In genomic region chr1:62639012-62639411, GRCm38 (mm10) we compare ENCODE assay signal across 17 mouse cellular contexts.
DNase-seq lines count a peak whose midpoint lies in the region; ATAC-seq lines count a peak whose summit lies in the region.
"Had no signal": no experiment of that assay in that cellular context is flagged by ENCODE, and none has a peak within 500 bp of the region (broad histone marks: within the 10 kb centered on the region; RNA-seq: fewer than 3 reads in every experiment).

No protein-coding gene starts in this region.

- H3K9me3 ChIP-seq in hindbrain, embryonic 13.5 days: no peaks in the 10 kb centered on the region
- H3K9me3 ChIP-seq: embryonic facial prominence, embryonic 12.5 days; forebrain, embryonic 15.5 days; intestine, embryonic 15.5 days had no signal

- H3K27ac ChIP-seq in hindbrain, embryonic 13.5 days: no peak overlapping the region
- H3K27ac ChIP-seq: embryonic facial prominence, embryonic 12.5 days; forebrain, embryonic 15.5 days; intestine, embryonic 15.5 days had no signal

- ATAC-seq in activated CD4-positive, CD25-positive, alpha-beta regulatory T cell, adult 4 months: peak; percentile 77
- ATAC-seq in hindbrain, embryonic 13.5 days (ENCODE audit: low FRiP score): no peak
- ATAC-seq: forebrain, embryonic 15.5 days; hindbrain, embryonic 16.5 days; intestine, embryonic 15.5 days had no signal

- no peaks in the 10 kb centered on the region for H3K27me3 ChIP-seq in hindbrain, embryonic 13.5 days
- H3K27me3 ChIP-seq: CH12.LX; embryonic facial prominence, embryonic 12.5 days; forebrain, embryonic 15.5 days; heart, embryonic 12.5 days; intestine, embryonic 15.5 days had no signal

- no peaks in the 10 kb centered on the region for H3K36me3 ChIP-seq in hindbrain, embryonic 13.5 days
- H3K36me3 ChIP-seq: embryonic facial prominence, embryonic 12.5 days; forebrain, embryonic 15.5 days; heart, embryonic 12.5 days; intestine, embryonic 15.5 days had no signal

- WGBS in hindbrain, embryonic 13.5 days: 84% methylated on average over 11 of the region's 11 CpGs

- no peak overlapping the region for H3K4me3 ChIP-seq in hindbrain, embryonic 13.5 days
- H3K4me3 ChIP-seq: embryonic facial prominence, embryonic 12.5 days; forebrain, embryonic 15.5 days; heart, embryonic 12.5 days; intestine, embryonic 15.5 days had no signal

- H3K4me1 ChIP-seq in hindbrain, embryonic 13.5 days (replicated peaks): peaks cover 10% of the 10 kb centered on the region; the same call in 1 of the 2 replicates
- H3K4me1 ChIP-seq: forebrain, embryonic 15.5 days had no signal

- DNase-seq in CD4-positive helper T cell, adult 2 months (ENCODE audit: low read depth, low spot score): peak; percentile 55
- peak; percentile 66 for DNase-seq in CD4-positive, CD25-positive, alpha-beta regulatory T cell, adult 2 months (ENCODE audit: low read depth, low spot score)
- DNase-seq in naive thymus-derived CD4-positive, alpha-beta T cell, adult 2 months (ENCODE audit: low read depth): peak; percentile 49
- no peak for DNase-seq in lung, postnatal 25 days (ENCODE audit: low spot score)
- DNase-seq: adrenal gland, postnatal 10 days; cerebellum, adult 11 months; cerebellum, adult 9-10 months; cerebellum, postnatal 25 days; heart, postnatal 36 days had no signal

- no peak overlapping the region for H3K9ac ChIP-seq in hindbrain, embryonic 13.5 days
- H3K9ac ChIP-seq: embryonic facial prominence, embryonic 12.5 days; forebrain, embryonic 15.5 days; heart, embryonic 12.5 days; intestine, embryonic 15.5 days had no signal

- no peak overlapping the region for H3K4me2 ChIP-seq in hindbrain, embryonic 13.5 days
- H3K4me2 ChIP-seq: embryonic facial prominence, embryonic 12.5 days; forebrain, embryonic 15.5 days; heart, embryonic 12.5 days; intestine, embryonic 15.5 days had no signal
